In genomic region chr15:61473900-61474299, GRCm38 (mm10) we compare ENCODE assay signal across 17 mouse cellular contexts.
"Had no signal": no experiment of that assay in that cellular context is flagged by ENCODE, and none has a peak within 500 bp of the region (broad histone marks: within the 10 kb centered on the region; RNA-seq: fewer than 3 reads in every experiment).

No protein-coding gene starts in this region.

- DNase-seq: retina, postnatal 1 day; right cerebral cortex, adult 18-20 months; right cerebral cortex, postnatal 14 days; right cerebral cortex, postnatal 25 days; right cerebral cortex, postnatal 4 days; spleen, adult 18-20 months; thymus, adult 18-20 months; thymus, adult 2 months; thymus, postnatal 14 days; thymus, postnatal 25 days; thymus, postnatal 36 days; thymus, postnatal 4 days had no signal

- H3K9me3 ChIP-seq: neural tube, embryonic 12.5 days; neural tube, embryonic 13.5 days; neural tube, embryonic 15.5 days; stomach, embryonic 15.5 days had no signal

- H3K4me1 ChIP-seq: neural tube, embryonic 12.5 days; neural tube, embryonic 13.5 days; neural tube, embryonic 15.5 days; stomach, embryonic 15.5 days had no signal

- H3K4me2 ChIP-seq: neural tube, embryonic 12.5 days; neural tube, embryonic 13.5 days; neural tube, embryonic 15.5 days; stomach, embryonic 15.5 days had no signal

- H3K4me3 ChIP-seq: neural tube, embryonic 12.5 days; neural tube, embryonic 13.5 days; neural tube, embryonic 15.5 days; stomach, embryonic 15.5 days had no signal

- H3K36me3 ChIP-seq: neural tube, embryonic 12.5 days; neural tube, embryonic 13.5 days; neural tube, embryonic 15.5 days; stomach, embryonic 15.5 days had no signal

- H3K9ac ChIP-seq: neural tube, embryonic 12.5 days; neural tube, embryonic 13.5 days; neural tube, embryonic 15.5 days; stomach, embryonic 15.5 days had no signal

- H3K27me3 ChIP-seq: neural tube, embryonic 12.5 days; neural tube, embryonic 13.5 days; neural tube, embryonic 15.5 days; stomach, embryonic 15.5 days had no signal

- H3K27ac ChIP-seq: neural tube, embryonic 12.5 days; neural tube, embryonic 13.5 days; neural tube, embryonic 15.5 days; stomach, embryonic 15.5 days; stomach, postnatal 0 days had no signal
